Mouse (Mus musculus): ENCODE data around the gene Mgst3. TPM values are rescaled to one million over a fixed set of nuclear protein-coding genes. Genes with fewer than 3 reads are reported as not detected.

Gene Mgst3
- polyA plus RNA-seq, 1 experiment from 2014 or later, result 104 TPM

GRCm38 (mm10) chr1:167390381-167390780, 3.3 kb downstream of the Mgst3 start:
- Histone ChIP-seq H3K9me3 (replicated peaks; ENCODE audit: low read length) (no peaks in the 10 kb centered on the region), H3K9ac (ENCODE audit: low read depth, low read length) (no peak overlapping the region), H3K27me3 (ENCODE audit: insufficient read depth, low read length) (no peaks in the 10 kb centered on the region), H3K4me1 (replicated peaks; ENCODE audit: insufficient read depth, low read length) (peaks cover 8% of the 10 kb centered on the region), H3K4me2 (ENCODE audit: low read length) (no peak overlapping the region), H3K27ac (no peak overlapping the region), H3K4me3 (replicated peaks; ENCODE audit: low read depth, low read length) (no peak overlapping the region), H3K36me3 (ENCODE audit: insufficient read depth, low read length) (no peaks in the 10 kb centered on the region)
- TF ChIP-seq CTCF (IDR thresholded peaks at IDR 0.05; ENCODE audit: low read depth), result no peak
- 65% methylated on average over 4 of the region's 4 CpGs for WGBS
- DNase-seq (ENCODE audit: low spot score) (no peak), ATAC-seq (replicated peaks; ENCODE audit: low FRiP score, low read depth) (no peak)

GRCm38 (mm10) chr1:167389584-167389983, 4.1 kb downstream of the Mgst3 start:
- TF ChIP-seq CTCF (IDR thresholded peaks at IDR 0.05; ENCODE audit: low read depth), result no peak
- 92% methylated on average over 7 of the region's 7 CpGs for WGBS

DNA sequence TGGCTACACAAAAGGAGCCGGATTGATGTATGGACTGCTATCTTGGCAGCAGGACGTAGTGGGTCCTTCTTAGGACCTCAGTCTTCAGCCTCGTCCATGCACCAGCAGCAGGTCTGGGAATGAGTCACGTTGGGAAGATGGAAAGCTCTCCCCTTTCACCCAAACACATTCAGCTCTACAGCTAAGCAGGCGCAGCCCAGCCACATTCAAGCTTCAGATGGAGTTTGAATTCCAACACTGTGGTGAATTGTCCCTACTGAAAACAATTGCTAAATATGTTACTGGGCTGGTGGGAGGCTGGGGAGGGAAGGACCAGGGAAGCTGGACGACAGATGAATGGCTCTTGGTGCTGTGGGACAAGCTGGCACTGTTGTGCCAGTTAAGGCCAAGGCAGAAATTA, 5.1 kb downstream of the Mgst3 start:
- WGBS, result 77% methylated on average over 6 of the region's 6 CpGs
- Histone ChIP-seq H3K4me3 (replicated peaks; ENCODE audit: low read depth, low read length) (no peak overlapping the region), H3K27ac (no peak overlapping the region), H3K27me3 (ENCODE audit: insufficient read depth, low read length) (no peaks in the 10 kb centered on the region), H3K9me3 (replicated peaks; ENCODE audit: low read length) (no peaks in the 10 kb centered on the region), H3K9ac (ENCODE audit: low read depth, low read length) (no peak overlapping the region), H3K4me1 (replicated peaks; ENCODE audit: insufficient read depth, low read length) (peaks cover 8% of the 10 kb centered on the region), H3K4me2 (ENCODE audit: low read length) (no peak overlapping the region), H3K36me3 (ENCODE audit: insufficient read depth, low read length) (no peaks in the 10 kb centered on the region)
- no peak for TF ChIP-seq CTCF (IDR thresholded peaks at IDR 0.05; ENCODE audit: low read depth)
- DNase-seq (ENCODE audit: low spot score) (no peak), ATAC-seq (replicated peaks; ENCODE audit: low FRiP score, low read depth) (no peak)

More at GRCm38 (mm10) chr1:167389584-167389983, 4.1 kb downstream of the Mgst3 start:
- Histone ChIP-seq H3K4me1 (replicated peaks; ENCODE audit: insufficient read depth, low read length) (peaks cover 8% of the 10 kb centered on the region), H3K27ac (no peak overlapping the region), H3K9me3 (replicated peaks; ENCODE audit: low read length) (no peaks in the 10 kb centered on the region), H3K27me3 (ENCODE audit: insufficient read depth, low read length) (no peaks in the 10 kb centered on the region), H3K4me2 (ENCODE audit: low read length) (no peak overlapping the region), H3K4me3 (replicated peaks; ENCODE audit: low read depth, low read length) (no peak overlapping the region), H3K9ac (ENCODE audit: low read depth, low read length) (no peak overlapping the region), H3K36me3 (ENCODE audit: insufficient read depth, low read length) (no peaks in the 10 kb centered on the region)
- ATAC-seq (replicated peaks; ENCODE audit: low FRiP score, low read depth), result no peak
- no peak for DNase-seq (ENCODE audit: low spot score)

- ATAC-seq (replicated peaks; ENCODE audit: low FRiP score, low read depth) (no peak), DNase-seq (ENCODE audit: low spot score) (no peak)
- H3K4me2 ChIP-seq (ENCODE audit: low read length), result no peak overlapping the region
- no peak overlapping the region for H3K9ac ChIP-seq (ENCODE audit: low read depth, low read length)
- TF ChIP-seq CTCF (IDR thresholded peaks at IDR 0.05; ENCODE audit: low read depth), result no peak
- H3K4me3 ChIP-seq (replicated peaks; ENCODE audit: low read depth, low read length), result no peak overlapping the region
- H3K27me3 ChIP-seq (ENCODE audit: insufficient read depth, low read length), result no peaks in the 10 kb centered on the region
- peaks cover 3% of the 10 kb centered on the region for H3K4me1 ChIP-seq (replicated peaks; ENCODE audit: insufficient read depth, low read length)
- H3K36me3 ChIP-seq (ENCODE audit: insufficient read depth, low read length), result no peaks in the 10 kb centered on the region
- H3K9me3 ChIP-seq (replicated peaks; ENCODE audit: low read length), result no peaks in the 10 kb centered on the region
- WGBS, result 75% methylated on average over 3 of the region's 3 CpGs
- H3K27ac ChIP-seq, result no peak overlapping the region
Measured at GRCm38 (mm10) chr1:167387796-167388195, 5.8 kb downstream of the Mgst3 start.

GRCm38 (mm10) chr1:167387310-167387709, 6.3 kb downstream of the Mgst3 start:
- Histone ChIP-seq H3K9me3 (replicated peaks; ENCODE audit: low read length) (no peaks in the 10 kb centered on the region), H3K27ac (no peak overlapping the region), H3K9ac (ENCODE audit: low read depth, low read length) (no peak overlapping the region), H3K4me3 (replicated peaks; ENCODE audit: low read depth, low read length) (no peak overlapping the region), H3K4me1 (replicated peaks; ENCODE audit: insufficient read depth, low read length) (no peaks in the 10 kb centered on the region), H3K4me2 (ENCODE audit: low read length) (no peak overlapping the region), H3K36me3 (ENCODE audit: insufficient read depth, low read length) (no peaks in the 10 kb centered on the region), H3K27me3 (ENCODE audit: insufficient read depth, low read length) (no peaks in the 10 kb centered on the region)
- TF ChIP-seq CTCF (IDR thresholded peaks at IDR 0.05; ENCODE audit: low read depth), result no peak
- DNase-seq (ENCODE audit: low spot score) (no peak), ATAC-seq (replicated peaks; ENCODE audit: low FRiP score, low read depth) (no peak)
- WGBS, result 75% methylated on average over 2 of the region's 2 CpGs

DNA sequence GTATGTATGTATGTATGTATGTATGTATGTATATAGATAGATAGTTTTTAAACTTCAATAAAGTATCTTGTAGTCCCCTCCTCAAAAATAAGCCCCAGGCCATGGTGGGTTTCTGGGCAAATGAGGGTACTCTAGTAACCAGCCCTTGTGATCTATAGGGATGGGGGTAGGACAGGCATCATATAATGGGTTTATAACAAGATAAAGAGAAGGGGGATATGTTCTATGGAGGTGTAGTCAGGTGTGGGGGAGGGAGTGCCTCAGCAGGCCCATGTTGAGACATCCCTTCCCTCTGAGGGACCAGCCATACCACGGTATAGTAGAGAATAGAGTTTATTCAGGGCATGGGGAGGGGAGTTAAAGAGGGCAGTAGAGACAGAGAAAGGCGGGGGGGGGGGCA, 7.2 kb downstream of the Mgst3 start:
- H3K4me3 ChIP-seq (replicated peaks; ENCODE audit: low read depth, low read length), result no peak overlapping the region
- H3K4me1 ChIP-seq (replicated peaks; ENCODE audit: insufficient read depth, low read length), result no peaks in the 10 kb centered on the region
- H3K4me2 ChIP-seq (ENCODE audit: low read length), result no peak overlapping the region
- no peak for TF ChIP-seq CTCF (IDR thresholded peaks at IDR 0.05; ENCODE audit: low read depth)
- WGBS, result 68% methylated on average over 2 of the region's 2 CpGs
- ATAC-seq (replicated peaks; ENCODE audit: low FRiP score, low read depth), result no peak
- H3K36me3 ChIP-seq (ENCODE audit: insufficient read depth, low read length), result no peaks in the 10 kb centered on the region
- H3K9me3 ChIP-seq (replicated peaks; ENCODE audit: low read length), result no peaks in the 10 kb centered on the region
- no peak overlapping the region for H3K27ac ChIP-seq
- DNase-seq (ENCODE audit: low spot score), result no peak
- no peak overlapping the region for H3K9ac ChIP-seq (ENCODE audit: low read depth, low read length)
- H3K27me3 ChIP-seq (ENCODE audit: insufficient read depth, low read length), result no peaks in the 10 kb centered on the region

GRCm38 (mm10) chr1:167385636-167386035, 8.0 kb downstream of the Mgst3 start:
- H3K9ac ChIP-seq (ENCODE audit: low read depth, low read length), result no peak overlapping the region
- ATAC-seq (replicated peaks; ENCODE audit: low FRiP score, low read depth), result no peak
- H3K27ac ChIP-seq, result no peak overlapping the region
- no peak overlapping the region for H3K4me2 ChIP-seq (ENCODE audit: low read length)
- DNase-seq (ENCODE audit: low spot score), result no peak
- WGBS, result 77% methylated on average over 5 of the region's 5 CpGs
- H3K9me3 ChIP-seq (replicated peaks; ENCODE audit: low read length), result no peaks in the 10 kb centered on the region
- H3K4me1 ChIP-seq (replicated peaks; ENCODE audit: insufficient read depth, low read length), result no peaks in the 10 kb centered on the region
- H3K36me3 ChIP-seq (ENCODE audit: insufficient read depth, low read length), result no peaks in the 10 kb centered on the region
- no peak for TF ChIP-seq CTCF (IDR thresholded peaks at IDR 0.05; ENCODE audit: low read depth)
- no peaks in the 10 kb centered on the region for H3K27me3 ChIP-seq (ENCODE audit: insufficient read depth, low read length)
- no peak overlapping the region for H3K4me3 ChIP-seq (replicated peaks; ENCODE audit: low read depth, low read length)
